Mouse (Mus musculus) midbrain, embryonic 14.5 days (tissue): ENCODE measurements at regions not wholly inside any gene's neighbourhood (a gene's known extent, or its start where the extent isn't known, plus 50 kb on each side); places are given as distances from the start of the nearest gene placed in this dataset.
A peak's percentile ranks its signal among the peaks of the same experiment; 100 is the strongest.

Experiments
- ATAC-seq: fragments of 200-750 bp; cut with Nextera tagmentation; 2 replicates; pipeline ENCODE4 v1.8.0; 2017; ENCODE audit warnings: moderate number of reproducible peaks, moderate library complexity; ENCODE audit not compliant: low FRiP score, low TSS enrichment
- DNase-seq: peaks from one replicate; pipeline ENCODE4 v3.0.0-alpha.2; 2015
- H3K27ac ChIP-seq: fragments of 300-500 bp; sonication (generic); replicated peaks from 2 replicates; pipeline ENCODE4 v1.5.1; 2014; ENCODE audit warnings: mild to moderate bottlenecking, low read depth, low read length, moderate library complexity
- H3K27me3 ChIP-seq: fragments of 300-500 bp; sonication (generic); 2 replicates; pipeline ENCODE4 v1.6.1; 2014; ENCODE audit warnings: low read length, control low read depth, mixed read lengths; ENCODE audit not compliant: control insufficient read depth, insufficient read depth
- H3K36me3 ChIP-seq: fragments of 300-500 bp; sonication (generic); 2 replicates; pipeline ENCODE4 v1.6.1; 2014; ENCODE audit warnings: low read length, control low read depth; ENCODE audit not compliant: control insufficient read depth, insufficient read depth
- H3K4me1 ChIP-seq: fragments of 300-500 bp; sonication (generic); 2 replicates; pipeline ENCODE4 v1.6.1; 2014; ENCODE audit warnings: mild to moderate bottlenecking, antibody characterized with exemption, low read length, control low read depth; ENCODE audit not compliant: control insufficient read depth, insufficient read depth
- H3K4me2 ChIP-seq: fragments of 300-500 bp; sonication (generic); 2 replicates; pipeline ENCODE4 v1.6.1; 2014; ENCODE audit warnings: mild to moderate bottlenecking, low read length, moderate library complexity
- H3K4me3 ChIP-seq: fragments of 300-500 bp; sonication (generic); replicated peaks from 2 replicates; pipeline ENCODE4 v1.5.1; 2014; ENCODE audit warnings: low read depth, low read length
- H3K9ac ChIP-seq: fragments of 300-500 bp; sonication (generic); replicated peaks from 2 replicates; pipeline ENCODE4 v1.6.1; 2014; ENCODE audit warnings: mild to moderate bottlenecking, low read length, moderate library complexity
- H3K9me3 ChIP-seq: fragments of 300-500 bp; sonication (generic); 2 replicates; pipeline ENCODE4 v1.6.1; 2016; ENCODE audit warnings: low read length, control low read depth, mixed read lengths; ENCODE audit not compliant: control insufficient read depth
- WGBS: fragments of 180-500 bp; shearing (Covaris S2); extraction: QIAGEN DNeasy Blood & Tissue Kit; methylation state at CpG from one replicate; pipeline ENCODE4 v1.1.7; 2014; 5-methylcytosine and 5-hydroxymethylcytosine counted together

DNA sequence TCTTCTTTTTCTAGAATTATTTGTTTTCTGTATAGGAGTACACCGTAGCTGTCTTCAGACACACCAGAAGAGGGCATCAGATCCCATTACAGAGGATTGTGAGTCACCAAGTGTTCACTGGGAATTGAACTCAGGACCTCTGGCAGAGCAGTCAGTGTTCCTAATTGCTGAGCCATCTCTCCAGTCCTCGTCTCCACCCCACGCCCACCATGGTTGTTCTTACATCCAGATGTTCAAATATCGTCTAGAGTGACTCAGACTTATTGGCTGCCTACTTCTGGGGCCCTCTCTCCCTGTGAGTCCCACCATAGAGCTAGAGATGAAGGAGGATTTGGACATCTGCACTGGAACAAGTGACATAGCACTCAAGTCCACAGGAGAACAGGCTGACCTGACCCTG, 182.6 kb downstream of the Gm45692 start:
- H3K4me2 ChIP-seq, result no peak overlapping the region
- DNase-seq, result no peak
- no peaks in the 10 kb centered on the region for H3K36me3 ChIP-seq
- H3K27me3 ChIP-seq, result no peaks in the 10 kb centered on the region
- no peak for ATAC-seq
- 92% methylated on average over 4 of the region's 4 CpGs for WGBS
- H3K9ac ChIP-seq, result no peak overlapping the region
- H3K4me3 ChIP-seq, result no peak overlapping the region
- no peak overlapping the region for H3K27ac ChIP-seq
- 0 out of 2 replicates have a peak, but pooled peaks cover 6% of the 10 kb centered on the region for H3K4me1 ChIP-seq
- no peaks in the 10 kb centered on the region for H3K9me3 ChIP-seq

DNA sequence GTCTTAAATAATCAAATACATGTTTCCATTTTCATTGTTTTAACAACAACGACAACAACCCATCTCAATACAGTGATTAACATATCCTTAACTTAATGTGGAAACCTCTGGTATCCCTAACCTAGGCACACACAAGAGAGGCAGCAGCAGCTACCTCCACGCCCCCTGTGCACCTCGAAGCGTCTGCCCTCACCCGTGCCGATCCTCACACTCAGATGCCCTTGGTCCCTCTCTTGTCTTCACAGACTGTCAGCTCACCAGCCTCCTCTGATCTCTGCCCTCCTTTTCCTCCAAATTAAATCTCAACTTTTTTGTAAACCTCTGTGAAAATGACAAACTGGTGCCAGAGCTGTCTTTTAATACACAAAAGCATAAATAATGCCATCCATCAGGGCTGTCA, 185.2 kb downstream of the Gm45692 start:
- H3K4me2 ChIP-seq, result no peak overlapping the region
- 76% methylated on average over 6 of the region's 6 CpGs for WGBS
- H3K4me1 ChIP-seq, result 0 out of 2 replicates have a peak, but pooled peaks cover 6% of the 10 kb centered on the region
- no peak overlapping the region for H3K9ac ChIP-seq
- ATAC-seq, result no peak
- no peaks in the 10 kb centered on the region for H3K9me3 ChIP-seq
- H3K36me3 ChIP-seq, result no peaks in the 10 kb centered on the region
- H3K27ac ChIP-seq, result no peak overlapping the region
- no peaks in the 10 kb centered on the region for H3K27me3 ChIP-seq
- no peak for DNase-seq
- no peak overlapping the region for H3K4me3 ChIP-seq

DNA sequence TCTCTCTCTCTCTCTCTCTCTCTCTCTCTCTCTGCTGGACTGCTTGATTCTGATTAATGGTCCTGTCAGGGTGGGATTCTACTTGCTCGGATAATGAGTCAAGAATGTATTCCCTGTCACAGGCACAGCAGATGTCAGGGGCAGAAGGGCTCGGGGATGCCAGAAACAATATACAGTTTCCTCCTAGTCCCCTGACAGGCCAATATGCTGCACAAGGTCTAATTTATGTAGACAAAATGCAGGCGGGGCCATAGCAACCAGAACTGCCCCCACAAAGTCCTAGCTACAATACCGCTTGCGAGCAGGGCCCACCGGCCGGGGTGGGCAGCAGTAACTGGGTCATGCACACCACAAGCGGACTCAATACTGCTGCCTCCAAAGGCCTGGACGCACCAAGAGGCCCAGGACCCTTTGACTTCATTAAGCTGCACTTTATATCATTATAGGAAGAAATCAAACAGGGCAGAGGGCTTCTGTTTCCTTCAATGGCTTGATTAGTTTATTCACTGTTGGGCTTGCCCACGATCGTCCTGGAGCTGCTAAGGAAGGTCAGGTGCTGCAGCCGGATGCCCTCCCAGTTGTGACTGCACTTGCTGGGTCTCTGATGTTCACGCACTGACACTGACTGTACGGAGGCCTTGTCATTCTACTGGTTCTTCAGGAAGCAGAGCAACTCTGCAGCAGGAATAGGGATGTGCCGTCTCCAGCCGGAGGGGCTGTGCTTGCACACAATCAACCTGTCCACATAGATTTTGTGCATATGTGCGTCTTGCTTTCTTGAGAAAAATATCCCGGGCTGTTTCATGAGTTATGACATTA, 185.9 kb downstream of the Gm45692 start:
- 57% methylated on average over 18 of the region's 18 CpGs for WGBS
- Histone ChIP-seq H3K9me3 (no peaks in the 10 kb centered on the region), H3K27ac (no peak overlapping the region; the same call in 1 of the 2 replicates), H3K4me3 (no peak overlapping the region), H3K4me1 (0 out of 2 replicates have a peak, but pooled peaks cover 6% of the 10 kb centered on the region), H3K9ac (no peak overlapping the region), H3K27me3 (no peaks in the 10 kb centered on the region), H3K36me3 (no peaks in the 10 kb centered on the region), H3K4me2 (no peak overlapping the region; the same call in 1 of the 2 replicates)
- ATAC-seq (peak; percentile 70; the same call in 1 of the 2 replicates), DNase-seq (peak; percentile 47)

DNA sequence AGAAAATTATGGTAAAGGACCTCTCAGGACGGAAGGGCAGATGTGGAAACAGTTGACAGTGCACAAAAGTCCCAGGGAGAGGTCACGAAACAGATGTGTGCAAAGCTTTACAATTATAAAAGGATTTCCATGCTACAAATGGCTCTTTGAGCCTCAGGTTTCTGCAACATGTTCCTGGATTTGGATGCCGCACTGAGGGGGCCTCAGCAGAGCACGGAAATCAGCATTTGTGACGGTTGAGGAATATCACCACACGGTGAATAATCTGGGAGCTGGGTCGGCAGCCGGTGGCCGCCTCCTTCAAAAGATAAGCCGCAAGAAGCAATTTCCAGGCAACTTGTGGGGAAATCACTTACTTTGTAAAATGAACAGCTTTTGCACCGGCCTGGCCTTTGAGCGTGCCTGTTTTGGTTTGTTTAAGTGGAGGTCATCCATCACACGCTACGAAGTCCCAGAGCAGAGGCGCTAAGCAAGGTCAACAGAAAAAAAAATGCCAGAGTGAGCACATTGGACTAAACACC, 188.8 kb downstream of the Gm45692 start:
- WGBS, result 38% methylated on average over 15 of the region's 15 CpGs
- Histone ChIP-seq H3K9ac (no peak overlapping the region), H3K36me3 (no peaks in the 10 kb centered on the region), H3K27me3 (no peaks in the 10 kb centered on the region), H3K4me1 (0 out of 2 replicates have a peak, but pooled peaks cover 6% of the 10 kb centered on the region), H3K4me2 (no peak overlapping the region), H3K27ac (no peak overlapping the region), H3K9me3 (no peaks in the 10 kb centered on the region), H3K4me3 (no peak overlapping the region)
- DNase-seq, result peak; percentile 45
- no peak for ATAC-seq

DNA sequence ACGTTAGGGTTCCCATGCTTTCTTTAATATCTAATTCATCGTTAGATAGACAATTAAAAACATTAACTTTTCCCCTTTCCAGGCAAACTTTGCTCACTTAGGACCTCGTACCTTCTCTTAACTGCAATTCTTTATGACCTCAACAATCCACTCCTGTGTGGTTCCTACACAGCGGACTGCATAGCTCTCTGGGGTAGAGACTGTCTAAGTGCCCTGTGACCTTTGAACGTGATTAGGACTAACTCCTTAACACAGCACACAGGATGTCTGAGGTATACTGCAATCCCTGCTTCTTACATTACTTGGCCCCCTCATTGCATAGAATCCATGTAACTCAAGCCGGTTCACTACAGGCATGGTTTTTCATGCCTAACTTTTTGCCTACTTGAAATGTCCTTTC, 190.4 kb downstream of the Gm45692 start:
- Histone ChIP-seq H3K36me3 (no peaks in the 10 kb centered on the region), H3K27me3 (no peaks in the 10 kb centered on the region), H3K9me3 (no peaks in the 10 kb centered on the region), H3K4me3 (no peak overlapping the region), H3K9ac (no peak overlapping the region), H3K4me1 (0 out of 2 replicates have a peak, but pooled peaks cover 6% of the 10 kb centered on the region), H3K4me2 (no peak overlapping the region), H3K27ac (no peak overlapping the region)
- DNase-seq (no peak), ATAC-seq (no peak)
- WGBS, result 91% methylated on average over 6 of the region's 6 CpGs

DNA sequence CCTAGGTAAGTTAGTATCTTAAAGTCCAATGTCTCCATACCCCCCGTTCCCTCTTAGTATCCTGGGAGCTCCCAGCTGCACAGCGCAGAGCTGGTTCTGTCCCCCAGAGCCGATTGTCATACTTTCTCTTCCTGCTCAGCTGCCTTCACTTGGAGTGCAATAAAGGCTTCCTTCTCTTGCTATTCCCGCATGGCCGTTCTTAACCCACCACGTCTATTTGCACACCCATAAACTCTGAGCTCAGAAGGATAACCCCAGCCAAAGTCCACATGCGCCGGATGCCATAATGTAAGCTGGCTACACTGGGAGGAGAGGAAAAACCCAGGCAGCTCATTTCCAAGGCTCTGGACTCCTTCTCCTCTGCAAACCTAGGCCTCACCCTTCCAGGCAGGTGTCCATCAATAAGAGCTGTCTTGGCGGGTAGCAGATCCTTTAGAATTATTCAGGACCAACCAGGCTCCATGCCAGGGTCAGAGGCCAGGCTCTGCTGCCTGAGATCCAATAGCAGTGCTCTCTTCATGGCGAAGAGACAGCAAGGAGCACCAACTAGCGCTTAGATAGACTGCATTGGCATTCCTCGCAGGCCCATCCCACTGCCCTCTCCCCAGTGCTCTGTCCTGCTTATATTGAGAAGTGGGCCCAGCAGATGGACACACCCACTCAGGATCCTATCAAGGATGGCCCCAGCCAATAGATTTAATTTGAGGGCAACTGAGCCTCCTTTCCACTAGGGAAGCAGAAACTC, 204.4 kb downstream of the Gm45692 start:
- Histone ChIP-seq H3K9me3 (no peaks in the 10 kb centered on the region), H3K36me3 (no peaks in the 10 kb centered on the region), H3K4me3 (no peak overlapping the region), H3K4me1 (no peaks in the 10 kb centered on the region), H3K27ac (no peak overlapping the region), H3K27me3 (no peaks in the 10 kb centered on the region), H3K9ac (no peak overlapping the region), H3K4me2 (no peak overlapping the region)
- WGBS, result 94% methylated on average over 12 of the region's 12 CpGs
- no peak for DNase-seq
- no peak for ATAC-seq

DNA sequence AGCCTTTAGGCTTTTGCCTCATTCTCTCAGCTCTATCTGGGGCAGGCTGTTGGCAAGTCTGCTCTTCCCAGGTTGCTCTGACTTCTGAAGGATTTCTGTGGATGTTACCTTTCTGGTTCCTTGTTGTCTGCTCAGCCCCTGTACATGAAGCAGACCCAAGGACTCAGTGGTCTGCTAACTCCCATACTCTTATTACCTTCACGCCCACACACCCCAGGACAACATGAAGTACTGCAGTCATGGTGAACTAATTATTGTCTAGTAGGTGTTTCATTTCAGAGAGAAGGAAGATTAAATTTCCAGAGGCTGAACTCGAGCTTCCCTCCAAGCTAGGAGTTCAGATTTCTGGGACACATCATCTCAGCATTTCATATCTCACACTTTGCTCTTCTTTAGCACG, 205.3 kb downstream of the Gm45692 start:
- ATAC-seq, result no peak
- Histone ChIP-seq H3K4me3 (no peak overlapping the region), H3K36me3 (no peaks in the 10 kb centered on the region), H3K27me3 (no peaks in the 10 kb centered on the region), H3K4me2 (no peak overlapping the region), H3K9ac (no peak overlapping the region), H3K9me3 (no peaks in the 10 kb centered on the region), H3K27ac (no peak overlapping the region), H3K4me1 (no peaks in the 10 kb centered on the region)
- no peak for DNase-seq
- WGBS, result 78% methylated on average over 3 of the region's 3 CpGs

DNA sequence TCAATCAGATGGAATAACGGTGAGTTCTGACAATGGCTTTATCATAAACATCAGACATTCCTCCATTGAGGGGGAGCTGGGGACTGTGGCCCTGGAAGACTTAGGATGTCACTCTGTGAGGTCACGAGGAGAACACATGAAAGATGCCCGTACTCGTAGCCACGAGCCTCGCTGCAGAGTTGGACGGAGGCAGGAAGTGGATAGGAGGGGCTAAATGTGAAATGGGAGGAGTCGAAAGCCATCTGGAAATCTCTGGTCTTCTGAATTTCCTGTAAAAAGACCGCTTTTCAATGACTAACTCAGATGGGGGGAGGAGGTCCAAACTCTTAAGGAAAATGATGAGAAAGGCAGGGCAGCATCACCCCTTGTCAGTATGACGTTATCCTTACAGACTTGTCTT, 210.5 kb downstream of the Gm45692 start:
- DNase-seq (no peak), ATAC-seq (no peak)
- no peak overlapping the region for H3K4me3 ChIP-seq
- H3K27me3 ChIP-seq, result no peaks in the 10 kb centered on the region
- H3K9me3 ChIP-seq, result no peaks in the 10 kb centered on the region
- H3K4me2 ChIP-seq, result no peak overlapping the region
- H3K9ac ChIP-seq, result no peak overlapping the region
- H3K4me1 ChIP-seq, result no peaks in the 10 kb centered on the region
- H3K36me3 ChIP-seq, result no peaks in the 10 kb centered on the region
- WGBS, result 90% methylated on average over 10 of the region's 10 CpGs
- H3K27ac ChIP-seq, result no peak overlapping the region
